Mouse (Mus musculus) heart, adult 2 months (tissue): ENCODE data around the gene Ndufv1.

Experiments
- CTCF ChIP-seq: fragments of 200-600 bp; IDR thresholded peaks from 2 replicates; pipeline ENCODE4 v1.8.1; 2022; ENCODE audit warnings: antibody characterized with exemption, mild to moderate bottlenecking, moderate library complexity
- EP300 ChIP-seq: fragments of 200-500 bp; IDR thresholded peaks from 2 replicates; pipeline ENCODE4 v1.6.1; 2011; ENCODE audit warnings: low read depth, low read length, control low read depth; ENCODE audit not compliant: insufficient read depth
- POLR2A ChIP-seq: fragments of 200-500 bp; IDR thresholded peaks from 2 replicates; pipeline ENCODE4 v1.6.1; 2011; ENCODE audit warnings: mild to moderate bottlenecking, low read depth, low read length, control low read depth; ENCODE audit not compliant: insufficient read depth

- TF ChIP-seq CTCF = no peak
- no peak for TF ChIP-seq POLR2A
- no peak for TF ChIP-seq EP300
Measured at GRCm38 (mm10) chr19:4000949-4001525, 11.6 kb downstream of the Ndufv1 start.
